Mouse (Mus musculus) macrophage (primary cell): Measurements from ENCODE around the gene Pom121. TPM values are rescaled to one million over a fixed set of nuclear protein-coding genes. Genes with fewer than 3 reads are reported as not detected.

Experiments
- H3K27ac ChIP-seq: fragments of 350-480 bp; formaldehyde crosslinking; 2 replicates; pipeline ENCODE4 v1.9.0; 2021
- H3K36me3 ChIP-seq: fragments of 350-480 bp; formaldehyde crosslinking; 2 replicates; pipeline ENCODE4 v1.9.0; 2021; ENCODE audit errors: inconsistent target
- H3K4me3 ChIP-seq: fragments of 350-480 bp; formaldehyde crosslinking; 2 replicates; pipeline ENCODE4 v1.9.0; 2021; ENCODE audit errors: inconsistent target
- H3K79me2 ChIP-seq: fragments of 350-480 bp; formaldehyde crosslinking; 2 replicates; pipeline ENCODE4 v1.9.0; 2021; ENCODE audit errors: inconsistent target
- WGBS: methylation state at CpG from one replicate; pipeline ENCODE4 v1.1.7; 2026; ENCODE audit warnings: inconsistent platforms; ENCODE audit not compliant: missing documents; 5-methylcytosine and 5-hydroxymethylcytosine counted together
- polyA plus RNA-seq: library from polyadenylated mRNA; stranded (reverse); fragments of 250-400 nt; gene quantifications from 3 replicates; pipeline ENCODE4 v1.2.4, GENCODE M21; 2018; ENCODE audit warnings: inconsistent platforms

The Pom121 gene
- polyA plus RNA-seq, 1 experiment from 2014 or later: 16.7 TPM

GRCm38 (mm10) chr5:135353564-135353963 is 40.8 kb downstream of the Pom121 start:
- Histone ChIP-seq H3K36me3 (no peaks in the 10 kb centered on the region), H3K79me2 (no peaks in the 10 kb centered on the region), H3K27ac (no peak overlapping the region), H3K4me3 (no peak overlapping the region)
- 35% methylated on average over 20 of the region's 20 CpGs for WGBS

- H3K79me2 ChIP-seq: no peaks in the 10 kb centered on the region
- WGBS: 83% methylated on average over 9 of the region's 9 CpGs
These were observed 41.4 kb downstream of the Pom121 start, which contains the start of gene Trim50 for GRCm38 (mm10) chr5:135352995-135353394. TSS of gene Trim50 (plus strand) at chr5:135353295.

GRCm38 (mm10) chr5:135351606-135352005 is 42.7 kb downstream of the Pom121 start:
- WGBS: 75% methylated on average over 13 of the region's 13 CpGs
- no peak overlapping the region for H3K4me3 ChIP-seq
- H3K79me2 ChIP-seq: no peaks in the 10 kb centered on the region
- H3K36me3 ChIP-seq: no peaks in the 10 kb centered on the region
- H3K27ac ChIP-seq: no peak overlapping the region

More at GRCm38 (mm10) chr5:135352995-135353394, 41.4 kb downstream of the Pom121 start, which contains the start of gene Trim50:
- H3K27ac ChIP-seq: no peak within 1 kb of the TSS
- H3K4me3 ChIP-seq: no peak within 1 kb of the TSS
- H3K36me3 ChIP-seq: no peaks in the 10 kb centered on the region

- no peak within 1 kb of the TSS for H3K4me3 ChIP-seq
- no peak within 1 kb of the TSS for H3K27ac ChIP-seq
- no peaks in the 10 kb centered on the region for H3K36me3 ChIP-seq
- 91% methylated on average over 35 of the region's 35 CpGs for WGBS
- H3K79me2 ChIP-seq: no peaks in the 10 kb centered on the region
These were observed 44.5 kb downstream of the Pom121 start, which contains the start of gene Fkbp6 for GRCm38 (mm10) chr5:135349862-135350261. TSS of gene Fkbp6 (minus strand) at chr5:135350044.

- WGBS: 96% methylated on average over 3 of the region's 4 CpGs
- no peak overlapping the region for H3K4me3 ChIP-seq
These were observed 46.8 kb downstream of the Pom121 start for GRCm38 (mm10) chr5:135347511-135348011.

GRCm38 (mm10) chr5:135346430-135346829 is 47.9 kb downstream of the Pom121 start:
- H3K4me3 ChIP-seq: no peak overlapping the region
- H3K79me2 ChIP-seq: no peaks in the 10 kb centered on the region
- H3K36me3 ChIP-seq: no peaks in the 10 kb centered on the region
- H3K27ac ChIP-seq: no peak overlapping the region
- WGBS: 0% methylated on average over 1 of the region's 1 CpGs

More at GRCm38 (mm10) chr5:135347511-135348011, 46.8 kb downstream of the Pom121 start:
- Histone ChIP-seq H3K27ac (no peak overlapping the region), H3K36me3 (no peaks in the 10 kb centered on the region), H3K79me2 (no peaks in the 10 kb centered on the region)

- 14% methylated on average over 7 of the region's 7 CpGs for WGBS
- Histone ChIP-seq H3K36me3 (no peaks in the 10 kb centered on the region), H3K79me2 (no peaks in the 10 kb centered on the region), H3K27ac (no peak overlapping the region), H3K4me3 (no peak overlapping the region)
These were observed 48.4 kb downstream of the Pom121 start for GRCm38 (mm10) chr5:135345989-135346388.

GRCm38 (mm10) chr5:135337575-135337974 is 56.8 kb downstream of the Pom121 start:
- no peaks in the 10 kb centered on the region for H3K79me2 ChIP-seq
- H3K4me3 ChIP-seq: no peak overlapping the region
- WGBS: 82% methylated on average over 3 of the region's 3 CpGs
- no peak overlapping the region for H3K27ac ChIP-seq
- no peaks in the 10 kb centered on the region for H3K36me3 ChIP-seq

GRCm38 (mm10) chr5:135331161-135331560 is 63.2 kb downstream of the Pom121 start:
- Histone ChIP-seq H3K36me3 (no peaks in the 10 kb centered on the region), H3K79me2 (no peaks in the 10 kb centered on the region), H3K4me3 (no peak overlapping the region), H3K27ac (no peak overlapping the region)
- 80% methylated on average over 6 of the region's 6 CpGs for WGBS

GRCm38 (mm10) chr5:135330201-135330600 is 64.1 kb downstream of the Pom121 start:
- H3K4me3 ChIP-seq: no peak overlapping the region
- H3K36me3 ChIP-seq: no peaks in the 10 kb centered on the region
- no peak overlapping the region for H3K27ac ChIP-seq
- WGBS: 89% methylated on average over 5 of the region's 5 CpGs
- H3K79me2 ChIP-seq: no peaks in the 10 kb centered on the region

GRCm38 (mm10) chr5:135329471-135329870 is 64.9 kb downstream of the Pom121 start:
- H3K4me3 ChIP-seq: no peak overlapping the region
- H3K27ac ChIP-seq: no peak overlapping the region
- H3K79me2 ChIP-seq: no peaks in the 10 kb centered on the region
- 77% methylated on average over 4 of the region's 4 CpGs for WGBS
- H3K36me3 ChIP-seq: no peaks in the 10 kb centered on the region

Other genes starting within 250 kb of the Pom121 start
- gene Tbl2, start 244.9 kb downstream of the Pom121 start, polyA plus RNA-seq: 2.9 to 5.8 TPM (median 3.4 TPM) in 3 replicates
- 42.0 to 57.3 TPM (median 42.9 TPM) in 3 replicates for gene Bcl7b, start 226.3 kb downstream of the Pom121 start, polyA plus RNA-seq
- 46.1 to 52.8 TPM (median 52.5 TPM) in 3 replicates for gene Baz1b, start 207.3 kb downstream of the Pom121 start, polyA plus RNA-seq
- not detected in 3 replicates for gene Fzd9, start 143.3 kb downstream of the Pom121 start, polyA plus RNA-seq
- not detected in 3 replicates for gene Fkbp6, start 44.5 kb downstream of the Pom121 start, polyA plus RNA-seq
- gene Trim50, start 41.3 kb downstream of the Pom121 start, polyA plus RNA-seq: not detected in 3 replicates
- 2.8 to 7.5 TPM (median 3.8 TPM) in 3 replicates for gene Nsun5, start 24.6 kb downstream of the Pom121 start, polyA plus RNA-seq
- gene Hip1, start 150.6 kb upstream of the Pom121 start, polyA plus RNA-seq: 49.8 to 168 TPM (median 70.5 TPM) in 3 replicates
- gene Ccl26, start 169.0 kb upstream of the Pom121 start, polyA plus RNA-seq: not detected in 3 replicates
- 1.8 to 4.7 TPM in 2 of 3 replicates, not detected in the other for gene Ccl24, start 178.5 kb upstream of the Pom121 start, polyA plus RNA-seq
- gene Rhbdd2, start 238.1 kb upstream of the Pom121 start, polyA plus RNA-seq: 6.3 to 13.8 TPM (median 7.3 TPM) in 3 replicates